Mouse (Mus musculus): ENCODE measurements around the gene Arpc4.

The Arpc4 gene

DNA sequence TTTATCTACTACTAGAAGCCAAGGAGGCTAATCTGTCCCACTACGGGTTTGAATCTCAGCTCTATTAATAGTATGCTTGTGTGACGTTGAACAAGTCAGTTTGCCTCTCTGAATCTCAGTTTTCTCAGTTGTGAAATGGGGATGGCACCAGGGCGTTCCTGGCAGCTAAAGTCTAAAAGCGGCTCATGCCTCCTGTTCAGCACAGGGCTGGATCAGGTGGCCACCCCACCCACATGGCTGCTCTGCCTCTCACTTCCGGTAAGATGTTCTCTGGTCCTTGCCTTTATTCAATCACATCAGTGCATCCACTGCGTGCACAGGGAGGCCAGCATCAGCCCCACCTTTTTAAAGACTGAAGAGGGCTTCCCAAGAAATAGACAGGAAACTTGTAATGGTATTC, 27.6 kb downstream of the Arpc4 start:
- DNase-seq (ENCODE audit: low spot score): no peak

DNA sequence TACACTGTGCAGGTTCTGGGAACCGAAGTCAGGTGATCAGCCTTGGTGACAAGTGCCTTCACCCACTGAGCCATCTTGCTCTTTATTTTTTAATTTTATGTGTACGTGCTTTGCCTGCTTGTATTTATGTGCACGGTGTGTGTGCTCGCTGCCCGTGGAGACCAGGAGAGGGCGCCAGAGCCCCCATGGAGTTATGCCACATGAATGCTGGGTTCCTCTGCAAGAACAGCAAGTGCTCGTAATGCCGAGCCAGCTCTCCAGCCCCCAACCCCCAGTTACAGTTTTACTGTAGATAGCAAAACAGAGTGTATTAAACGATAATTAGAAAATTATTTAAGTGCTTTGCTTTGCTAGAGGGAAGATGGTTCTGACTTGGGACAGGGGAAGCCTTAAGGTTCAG, 28.8 kb downstream of the Arpc4 start:
- no peak for DNase-seq (ENCODE audit: low spot score)

DNA sequence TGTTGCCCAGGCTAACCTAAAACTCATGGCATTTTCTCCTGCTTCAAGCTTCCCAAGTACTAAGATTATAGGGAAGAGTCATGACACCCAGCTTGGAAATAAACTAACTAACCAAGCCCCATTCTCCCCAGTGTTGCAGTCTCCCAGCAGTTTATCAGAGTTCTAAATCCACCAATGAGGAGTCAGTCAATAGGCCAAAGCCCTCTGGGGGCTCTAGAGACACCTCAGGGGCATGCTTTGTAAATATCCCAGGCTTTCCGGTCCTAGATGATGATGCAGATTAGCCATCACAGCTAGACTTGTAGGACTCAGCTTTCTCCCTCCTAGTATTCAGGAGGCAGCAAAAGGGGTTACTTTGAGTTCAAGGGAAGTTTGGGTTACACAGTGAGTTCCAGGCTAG, 32.1 kb downstream of the Arpc4 start:
- no peak for DNase-seq (ENCODE audit: low spot score)

DNA sequence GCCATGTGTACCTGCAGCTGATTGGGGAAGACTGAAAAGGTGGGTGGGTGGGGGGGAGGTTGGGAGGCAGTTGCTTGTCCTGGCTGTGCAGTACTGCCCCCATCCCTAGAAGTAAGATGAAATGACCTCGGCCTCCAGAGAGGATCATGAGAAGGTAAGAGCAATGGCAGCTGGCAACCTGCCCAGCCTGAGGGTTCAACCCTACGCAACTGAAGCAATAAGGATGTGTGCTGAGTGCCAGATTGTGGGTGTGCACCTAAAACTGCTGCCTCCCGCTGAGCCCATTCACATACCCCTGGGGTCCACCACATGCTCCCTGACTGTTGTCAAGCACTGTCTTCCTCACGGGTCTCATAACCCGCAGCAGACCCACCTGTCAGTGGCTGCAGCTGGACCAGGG, 38.5 kb downstream of the Arpc4 start:
- no peak for DNase-seq (ENCODE audit: low spot score)

DNA sequence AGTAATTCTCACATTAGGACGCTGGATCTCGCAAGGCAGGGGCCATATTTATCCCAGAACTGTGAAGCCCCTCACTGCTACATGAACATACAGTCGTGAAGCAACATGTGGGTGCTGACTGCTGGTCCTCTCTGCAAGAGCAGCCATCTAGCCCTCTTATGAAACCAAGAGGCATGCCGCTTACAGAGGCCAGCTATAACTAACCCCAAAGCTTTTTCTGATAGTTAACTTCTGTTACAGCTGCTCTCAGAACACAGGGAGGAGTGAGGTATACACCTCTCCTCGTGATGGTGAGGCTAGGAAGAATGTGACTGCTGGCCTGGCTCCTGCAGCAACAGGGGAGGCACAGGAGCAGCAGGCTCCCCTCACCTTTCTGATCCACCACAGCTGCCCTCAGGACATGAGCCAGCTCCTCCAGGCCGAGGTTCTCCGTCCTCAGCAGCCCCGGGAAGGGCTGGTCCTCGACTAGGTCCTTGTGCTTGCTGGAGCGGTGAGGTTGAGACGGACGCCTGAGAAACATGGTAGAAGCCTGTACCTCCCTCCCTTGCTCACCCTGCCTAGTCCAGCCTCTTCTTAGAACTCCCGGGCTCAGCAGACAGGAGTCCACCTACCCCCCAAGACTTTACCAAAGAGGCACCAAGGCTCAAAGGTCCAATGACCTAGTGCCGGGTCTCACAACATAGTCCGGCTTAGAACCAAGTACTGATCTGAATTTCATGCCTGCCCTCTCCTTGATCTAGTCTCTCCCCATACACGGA, 40.7 kb downstream of the Arpc4 start:
- no peak for DNase-seq (ENCODE audit: low spot score)

DNA sequence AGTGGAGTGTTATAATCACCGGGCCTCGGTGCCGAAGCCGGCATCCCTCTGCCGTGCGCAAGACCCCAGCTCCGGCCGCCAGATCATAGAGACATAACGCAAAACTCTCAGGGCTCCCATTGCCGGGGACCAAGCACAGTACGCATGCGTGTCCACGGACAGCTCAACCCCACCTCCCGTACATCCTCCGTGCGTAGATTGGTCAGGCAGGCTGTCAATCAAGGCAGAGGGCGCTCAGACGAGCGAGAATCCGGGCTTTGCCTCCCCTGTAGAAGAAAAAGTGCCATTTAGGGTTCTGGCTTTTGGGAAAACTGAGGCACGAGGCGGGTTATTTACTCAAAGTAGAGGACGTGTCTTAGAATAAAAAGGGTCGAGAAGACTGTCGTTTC, 41.3 kb downstream of the Arpc4 start, which contains the start of gene Rpusd3:
Gene Rpusd3, minus strand, starts transcription at position 142 of the 389 bp plus-strand sequence.
- DNase-seq (ENCODE audit: low spot score): peak; percentile 91

DNA sequence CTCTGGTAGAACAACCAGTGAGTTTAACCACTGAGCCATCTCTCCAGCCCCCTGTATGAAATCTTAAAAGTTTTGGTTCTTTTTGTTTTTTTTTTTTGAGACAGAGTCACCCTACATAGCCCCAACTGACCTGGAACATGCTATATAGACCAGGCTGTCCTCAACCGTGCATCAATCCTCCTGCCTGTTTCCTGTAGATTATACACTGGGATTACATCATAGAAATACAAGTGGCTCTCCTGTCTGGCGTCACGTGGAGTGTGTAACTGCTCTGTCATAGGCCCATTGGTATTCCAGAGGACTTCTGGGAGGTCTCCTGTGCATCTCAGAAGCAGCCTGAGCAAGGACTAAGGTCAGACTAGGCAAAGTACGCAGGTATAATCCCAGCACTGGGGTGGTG, 45.1 kb downstream of the Arpc4 start:
- DNase-seq (ENCODE audit: low spot score): no peak

DNA sequence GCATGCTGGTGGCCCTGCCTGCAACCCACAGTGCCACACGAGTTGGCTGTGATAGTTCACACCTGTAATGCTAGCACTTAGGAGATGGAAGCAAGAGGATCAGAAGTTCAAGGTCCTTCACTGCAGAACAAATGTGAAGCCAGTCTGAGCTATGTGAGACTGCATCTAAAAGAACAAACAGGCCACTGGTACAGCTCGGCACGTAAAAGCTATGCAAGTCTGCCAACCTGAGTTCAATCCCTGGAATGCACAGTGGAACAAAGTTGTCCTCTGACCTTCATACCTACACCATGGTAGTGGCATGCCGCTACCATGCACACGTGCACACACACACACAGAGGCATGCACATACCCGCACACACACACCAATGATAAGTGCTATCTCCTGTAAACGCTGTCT, 46.3 kb downstream of the Arpc4 start:
- no peak for DNase-seq (ENCODE audit: low spot score)

DNA sequence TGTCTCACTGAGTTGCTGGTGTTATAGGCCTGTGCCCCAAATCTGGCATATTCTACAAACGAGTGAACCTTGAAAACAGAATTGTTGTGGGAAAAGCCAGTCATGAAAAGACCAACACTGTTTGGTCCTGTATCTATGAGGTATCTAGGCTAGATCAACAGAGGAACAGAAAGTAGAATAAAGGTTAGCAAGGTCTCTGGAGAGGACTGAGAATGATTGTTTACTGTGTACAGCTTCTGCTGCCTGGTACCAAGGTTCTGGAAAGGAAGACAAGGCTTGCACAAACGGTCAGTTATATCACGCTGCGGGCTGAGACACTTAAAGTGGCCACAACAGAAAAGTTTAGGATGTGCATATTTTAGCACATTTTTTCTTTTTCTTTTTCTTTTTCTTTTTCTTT, 48.8 kb downstream of the Arpc4 start:
- DNase-seq (ENCODE audit: low spot score): no peak

DNA sequence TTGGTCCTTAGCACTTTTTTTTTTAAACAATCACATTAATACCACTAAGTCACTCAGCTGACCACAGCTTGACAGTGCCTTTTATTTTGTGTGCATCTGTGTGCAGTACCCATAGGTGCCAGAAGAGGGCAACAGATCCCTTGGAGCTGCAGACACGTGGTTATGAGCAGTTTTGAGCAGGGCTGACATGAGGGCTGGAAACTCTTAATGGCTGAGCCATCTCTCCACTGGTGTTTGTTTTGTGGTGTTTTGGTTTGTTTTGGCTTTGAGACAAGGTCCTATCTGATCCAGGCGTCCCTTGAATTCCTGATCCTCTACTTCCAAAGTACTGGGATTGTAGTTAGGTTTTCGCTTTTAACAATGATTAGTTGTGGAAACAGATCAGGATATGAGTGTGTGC, 49.5 kb downstream of the Arpc4 start:
- DNase-seq (ENCODE audit: low spot score): no peak

DNA sequence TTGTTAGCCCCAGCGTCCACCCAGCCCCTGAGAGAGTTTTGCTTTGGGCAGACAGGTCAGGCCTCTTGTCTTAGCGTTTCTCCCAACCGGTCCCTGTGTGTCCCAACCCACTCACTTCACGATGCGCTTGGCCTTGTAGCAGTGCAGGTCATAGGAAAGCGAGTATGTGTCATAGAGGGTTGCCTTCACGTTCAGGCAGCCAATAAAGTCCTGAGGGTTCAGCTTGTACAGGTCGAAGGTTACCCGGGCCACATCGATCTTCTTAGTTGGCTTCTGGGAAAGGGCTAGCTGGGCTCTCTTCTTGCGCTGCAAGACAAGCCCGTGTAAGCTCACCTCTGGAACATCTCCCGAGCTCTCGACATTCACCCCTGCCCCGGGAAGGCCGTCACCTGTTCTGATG, 50.1 kb downstream of the Arpc4 start:
- DNase-seq (ENCODE audit: low spot score): no peak

DNA sequence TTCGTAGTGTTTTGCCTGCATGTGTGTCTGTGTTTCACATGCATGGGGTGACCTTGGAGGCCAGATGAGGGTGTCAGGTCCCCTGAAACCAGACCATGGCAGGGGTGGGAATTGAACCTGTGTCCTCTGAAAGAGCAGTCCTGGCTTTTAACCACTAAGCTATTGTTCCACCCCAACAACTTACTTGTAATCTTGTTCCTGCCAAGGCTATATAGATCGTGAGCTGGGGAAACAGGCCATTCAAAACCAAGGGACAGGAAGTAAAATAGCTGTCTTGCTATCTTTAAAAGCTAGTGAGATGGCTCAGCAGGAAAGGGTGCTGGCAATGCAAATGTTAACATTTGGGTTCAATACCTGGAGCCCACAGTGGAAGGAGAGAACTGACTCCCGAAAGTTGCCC, 52.0 kb downstream of the Arpc4 start:
- DNase-seq (ENCODE audit: low spot score): no peak

DNA sequence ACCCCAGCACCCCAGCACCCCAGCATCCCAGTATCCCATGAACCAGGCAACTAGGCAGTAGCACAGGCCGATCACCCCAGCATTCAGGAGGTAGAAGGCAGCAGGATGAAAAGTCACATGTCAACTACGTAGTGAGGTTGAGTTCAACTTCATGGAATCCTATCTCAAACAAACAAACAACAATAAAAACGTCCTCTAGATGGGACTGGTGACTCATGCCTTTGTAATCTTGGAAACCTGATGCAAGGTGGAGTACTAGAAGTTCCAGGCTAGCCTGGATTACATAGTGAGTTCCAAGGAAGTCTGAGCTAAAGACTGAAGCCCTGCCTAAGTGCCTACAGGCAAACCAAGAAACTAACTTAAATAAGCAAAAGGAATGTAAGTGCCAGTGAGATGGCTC, 52.9 kb downstream of the Arpc4 start:
- DNase-seq (ENCODE audit: low spot score): no peak

DNA sequence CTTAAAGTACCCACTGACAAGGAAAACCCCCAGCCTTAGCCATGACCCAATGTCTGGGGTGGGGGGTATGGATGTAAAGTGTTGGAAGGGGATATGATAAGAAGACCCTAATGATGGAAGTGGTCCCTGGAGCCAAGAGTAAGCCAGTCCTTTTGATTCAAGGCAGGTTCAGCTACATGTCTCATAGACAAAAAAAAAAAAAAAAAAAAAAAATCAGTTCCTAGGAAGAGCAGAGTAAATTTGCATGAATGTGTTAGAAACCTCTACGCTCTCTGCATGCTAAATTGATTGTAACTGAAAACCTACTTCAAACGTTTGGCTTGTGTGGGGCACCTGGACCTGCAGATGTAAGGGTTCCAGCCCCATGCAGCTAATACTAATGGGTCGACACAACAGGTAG, 53.9 kb downstream of the Arpc4 start:
- no peak for DNase-seq (ENCODE audit: low spot score)

DNA sequence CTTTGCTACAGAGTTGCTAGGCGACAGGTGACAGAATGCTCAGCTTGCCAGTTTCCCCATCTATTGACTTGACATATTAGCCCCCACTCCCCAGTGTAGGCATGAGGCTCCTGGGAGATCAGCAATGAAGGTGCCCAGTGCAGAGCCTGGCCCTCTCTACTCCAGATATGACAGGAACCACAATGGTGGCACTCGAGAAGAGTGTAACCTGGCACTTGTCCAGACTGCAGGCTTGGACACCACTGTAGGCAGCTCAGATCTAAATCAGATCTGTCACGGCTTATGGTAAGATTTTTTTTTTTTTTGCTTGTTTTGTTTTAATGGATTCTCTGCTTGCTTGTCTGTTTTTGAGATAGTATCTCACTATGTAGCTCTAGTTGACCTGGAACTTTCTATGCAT, 55.7 kb downstream of the Arpc4 start:
- DNase-seq (ENCODE audit: low spot score): no peak

DNA sequence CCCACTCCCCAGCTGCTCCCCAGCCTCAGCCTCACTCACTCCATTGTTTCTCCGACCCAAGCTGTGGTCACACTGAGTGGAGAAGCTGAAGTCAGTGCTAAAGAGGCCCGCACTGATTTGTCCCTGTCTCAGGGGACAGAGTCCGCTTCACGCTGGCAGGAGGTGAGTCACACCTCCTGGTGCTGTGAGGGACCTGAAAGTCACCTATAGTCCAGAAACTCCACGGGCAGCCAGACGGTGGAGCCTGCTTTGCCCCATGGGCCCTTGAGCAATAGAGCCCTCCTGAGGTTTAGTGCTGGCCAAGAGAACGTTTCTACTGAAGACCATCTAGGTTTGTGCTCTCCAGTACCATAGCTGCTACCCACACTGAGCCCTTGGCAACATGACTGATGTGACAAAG, 56.8 kb downstream of the Arpc4 start:
- DNase-seq (ENCODE audit: low spot score): no peak

DNA sequence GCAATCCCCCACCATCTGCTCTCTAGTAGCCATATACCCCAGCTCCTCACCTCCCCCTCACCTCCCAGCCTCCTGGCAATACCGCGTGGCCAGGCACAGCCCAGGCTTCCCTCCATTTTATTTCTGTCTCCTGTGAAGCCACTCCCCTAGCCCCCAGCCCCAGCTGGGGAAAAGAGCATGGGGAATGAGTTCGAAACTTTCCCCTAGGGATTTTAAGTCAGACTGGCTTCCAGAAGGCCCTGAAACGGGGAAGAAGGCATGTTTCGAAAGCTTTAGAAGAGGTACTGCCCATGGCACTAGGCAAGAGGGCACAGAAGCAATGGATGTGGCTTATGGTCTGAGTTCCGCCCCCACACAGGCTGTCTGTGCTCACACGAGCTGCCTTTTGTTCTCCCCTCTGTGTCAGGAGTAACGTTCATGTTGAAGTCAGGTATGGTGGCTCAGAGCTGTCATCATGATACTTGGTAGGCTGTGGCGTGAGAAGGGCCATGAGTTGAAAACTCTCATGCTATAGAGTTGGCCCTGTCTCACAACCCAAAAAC, 57.8 kb downstream of the Arpc4 start, which contains the start of gene Cidec:
Gene Cidec, minus strand, starts transcription at position 97 of the 542 bp plus-strand sequence.
- no peak for DNase-seq (ENCODE audit: low spot score)

DNA sequence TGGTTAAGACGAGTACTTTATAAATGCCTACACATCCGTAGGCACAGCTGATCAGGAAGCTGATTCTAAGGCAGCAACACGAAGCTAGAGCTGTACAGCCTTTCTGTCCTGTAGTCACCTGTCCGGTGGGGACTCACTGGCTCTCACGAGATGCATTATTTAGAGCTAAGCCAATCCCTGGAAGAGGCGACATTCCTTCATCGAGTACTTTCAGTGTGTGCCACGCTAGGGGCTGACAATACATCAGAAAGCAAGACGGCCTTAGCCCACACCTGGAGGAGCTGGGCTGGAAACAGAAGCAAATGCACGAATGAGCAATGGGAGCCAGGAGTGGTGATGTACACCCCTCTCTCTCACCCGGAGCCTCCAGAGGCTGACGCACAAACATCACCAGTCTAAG, 59.2 kb downstream of the Arpc4 start:
- DNase-seq (ENCODE audit: low spot score): no peak

DNA sequence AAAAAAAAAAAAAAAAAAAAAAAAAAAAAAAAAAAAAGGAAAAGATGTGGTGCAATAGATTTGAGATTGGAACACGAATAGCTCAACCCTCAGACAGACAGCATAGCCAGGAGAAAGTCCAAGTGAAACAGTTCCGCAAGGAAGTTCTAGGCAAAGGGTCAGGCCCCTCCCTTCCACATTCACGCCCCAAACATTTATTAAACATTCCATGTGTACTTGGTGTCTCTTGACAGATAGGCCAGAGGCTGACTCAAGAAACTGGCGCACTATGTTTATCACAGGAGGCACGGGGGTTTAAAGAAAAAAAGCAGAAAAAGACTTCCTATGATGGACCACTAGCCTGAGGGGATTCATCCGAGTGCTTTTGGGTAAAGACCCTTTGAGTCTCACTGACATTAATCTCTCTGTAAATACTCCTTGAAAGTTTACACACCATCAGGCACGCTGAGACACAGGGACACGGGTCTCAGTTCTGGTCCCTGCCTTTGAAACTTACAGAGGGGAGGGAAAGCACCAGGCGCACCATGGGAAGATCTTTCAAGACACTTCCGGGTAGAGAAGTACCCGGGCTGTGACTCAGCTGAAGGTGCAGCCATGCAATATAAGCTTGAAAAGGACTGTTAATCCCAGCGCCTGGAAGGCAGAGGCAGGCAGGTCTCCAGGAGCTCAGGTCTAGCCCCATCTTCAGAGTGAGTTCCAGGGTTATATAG, 61.0 kb downstream of the Arpc4 start:
- DNase-seq (ENCODE audit: low spot score): no peak

All from left cerebral cortex, adult 11 months (tissue).